Mouse (Mus musculus) limb, embryonic 10.5 days (tissue): ENCODE data around the gene Poc1b. TPM values are rescaled to one million over a fixed set of nuclear protein-coding genes. Genes with fewer than 3 reads are reported as not detected.
"Not testable (repeated sequence)": the region's sequence is repeated elsewhere in the genome, so short reads cannot be mapped to it uniquely, and the experiment has no call there.

Experiments
- DNase-seq: peaks from one replicate; pipeline ENCODE4 v3.0.0-alpha.2; 2017; ENCODE audit warnings: low spot score
- H3K27ac ChIP-seq: fragments of 300-500 bp; sonication (generic); 2 replicates; pipeline ENCODE4 v1.5.1; 2016; ENCODE audit warnings: mild to moderate bottlenecking
- H3K27me3 ChIP-seq: fragments of 300-500 bp; sonication (generic); 2 replicates; pipeline ENCODE4 v1.6.1; 2016; ENCODE audit warnings: low read depth, mild to moderate bottlenecking; ENCODE audit not compliant: poor library complexity, severe bottlenecking
- H3K36me3 ChIP-seq: fragments of 300-500 bp; sonication (generic); 2 replicates; pipeline ENCODE4 v1.6.1; 2016; ENCODE audit warnings: mild to moderate bottlenecking, moderate library complexity
- H3K4me1 ChIP-seq: fragments of 300-500 bp; sonication (generic); 2 replicates; pipeline ENCODE4 v1.6.1; 2016
- H3K4me3 ChIP-seq: fragments of 300-500 bp; sonication (generic); 2 replicates; pipeline ENCODE4 v1.5.1; 2016; ENCODE audit warnings: mild to moderate bottlenecking, moderate library complexity
- H3K9me3 ChIP-seq: fragments of 300-500 bp; sonication (generic); replicated peaks from 2 replicates; pipeline ENCODE4 v1.6.1; 2016; ENCODE audit warnings: mild to moderate bottlenecking
- WGBS: fragments of 180-500 bp; shearing (Covaris S2); methylation state at CpG from one replicate; pipeline ENCODE4 v1.1.7; 2016; 5-methylcytosine and 5-hydroxymethylcytosine counted together
- polyA plus RNA-seq: library from polyadenylated mRNA; unstranded; fragments of >200 nt; fragmentation: Nextera tagmentation; extraction: Ambion mirVana; gene quantifications from 2 replicates; pipeline ENCODE4 v1.2.1, GENCODE M21; 2016

The Poc1b gene
- polyA plus RNA-seq, 1 experiment from 2014 or later = 39.9 TPM

GRCm38 (mm10) chr10:99146596-99146995, 39.8 kb downstream of the Poc1b start:
- no peak overlapping the region for H3K27ac ChIP-seq
- H3K27me3 ChIP-seq = no peaks in the 10 kb centered on the region
- no peak for DNase-seq
- H3K9me3 ChIP-seq = no peaks in the 10 kb centered on the region
- no peak overlapping the region for H3K4me3 ChIP-seq
- H3K36me3 ChIP-seq = peaks cover 43% of the 10 kb centered on the region
- H3K4me1 ChIP-seq = no peaks in the 10 kb centered on the region
- 94% methylated on average over 8 of the region's 8 CpGs for WGBS

- Histone ChIP-seq H3K27me3 (no peaks in the 10 kb centered on the region), H3K36me3 (peaks cover 35% of the 10 kb centered on the region), H3K4me3 (no peak overlapping the region), H3K4me1 (no peaks in the 10 kb centered on the region), H3K9me3 (no peaks in the 10 kb centered on the region), H3K27ac (no peak overlapping the region)
- WGBS = 88% methylated on average over 6 of the region's 6 CpGs
- peak; percentile 26 for DNase-seq
Observed at GRCm38 (mm10) chr10:99150016-99150415, 43.2 kb downstream of the Poc1b start.

- DNase-seq = no peak
- H3K4me3 ChIP-seq = no peak overlapping the region
- 91% methylated on average over 1 of the region's 1 CpGs for WGBS
- no peak overlapping the region for H3K27ac ChIP-seq
- H3K4me1 ChIP-seq = no peaks in the 10 kb centered on the region
- no peaks in the 10 kb centered on the region for H3K27me3 ChIP-seq
- peaks cover 30% of the 10 kb centered on the region for H3K36me3 ChIP-seq
- H3K9me3 ChIP-seq = no peaks in the 10 kb centered on the region
Observed at GRCm38 (mm10) chr10:99151580-99151979, 44.7 kb downstream of the Poc1b start.

- no peaks in the 10 kb centered on the region for H3K27me3 ChIP-seq
- 93% methylated on average over 6 of the region's 6 CpGs for WGBS
- H3K27ac ChIP-seq = no peak overlapping the region
- no peak overlapping the region for H3K4me3 ChIP-seq
- H3K9me3 ChIP-seq = no peaks in the 10 kb centered on the region
- peaks cover 33% of the 10 kb centered on the region for H3K36me3 ChIP-seq
- H3K4me1 ChIP-seq = no peaks in the 10 kb centered on the region
- DNase-seq = peak; percentile 25
Observed at GRCm38 (mm10) chr10:99152063-99152462, 45.2 kb downstream of the Poc1b start.

- 93% methylated on average over 8 of the region's 8 CpGs for WGBS
- 0 out of 2 replicates have a peak, but pooled peaks cover 4% of the 10 kb centered on the region for H3K4me1 ChIP-seq
- H3K27me3 ChIP-seq = no peaks in the 10 kb centered on the region
- H3K9me3 ChIP-seq = no peaks in the 10 kb centered on the region
- no peak for DNase-seq
- no peak overlapping the region for H3K4me3 ChIP-seq
- no peak overlapping the region for H3K27ac ChIP-seq
- H3K36me3 ChIP-seq = peaks cover 33% of the 10 kb centered on the region
Observed at GRCm38 (mm10) chr10:99154635-99155034, 47.8 kb downstream of the Poc1b start.

DNA sequence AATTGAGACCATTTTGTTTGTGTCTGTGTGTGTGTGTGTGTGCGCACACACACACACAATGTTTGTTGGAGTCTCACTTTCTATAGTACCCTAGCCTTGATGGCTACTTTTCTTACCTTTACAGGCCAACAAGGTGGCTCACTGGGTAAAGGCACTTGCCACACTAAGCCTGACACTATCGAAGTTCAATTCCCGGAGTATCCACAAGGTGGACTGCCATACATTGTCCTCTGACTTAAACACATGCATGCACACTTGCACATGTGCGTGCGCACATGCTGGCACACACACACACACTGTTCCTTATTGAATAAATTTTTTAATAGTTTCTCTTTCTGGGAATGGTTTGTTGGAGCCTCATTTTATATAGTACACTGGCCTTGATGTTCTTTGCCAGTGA, 50.0 kb downstream of the Poc1b start:
- H3K36me3 ChIP-seq = peaks cover 37% of the 10 kb centered on the region
- WGBS = 96% methylated on average over 5 of the region's 5 CpGs
- H3K4me3 ChIP-seq = no peak overlapping the region
- no peaks in the 10 kb centered on the region for H3K9me3 ChIP-seq
- no peak for DNase-seq
- H3K27ac ChIP-seq = no peak overlapping the region
- H3K4me1 ChIP-seq = 0 out of 2 replicates have a peak, but pooled peaks cover 4% of the 10 kb centered on the region
- H3K27me3 ChIP-seq = no peaks in the 10 kb centered on the region

GRCm38 (mm10) chr10:99157697-99158096, 50.9 kb downstream of the Poc1b start:
- not testable (repeated sequence) for H3K27me3 ChIP-seq, H3K9me3 ChIP-seq, H3K4me1 ChIP-seq, H3K27ac ChIP-seq, H3K4me3 ChIP-seq, DNase-seq
- peaks cover 37% of the 10 kb centered on the region for H3K36me3 ChIP-seq
- WGBS = 96% methylated on average over 10 of the region's 10 CpGs

DNA sequence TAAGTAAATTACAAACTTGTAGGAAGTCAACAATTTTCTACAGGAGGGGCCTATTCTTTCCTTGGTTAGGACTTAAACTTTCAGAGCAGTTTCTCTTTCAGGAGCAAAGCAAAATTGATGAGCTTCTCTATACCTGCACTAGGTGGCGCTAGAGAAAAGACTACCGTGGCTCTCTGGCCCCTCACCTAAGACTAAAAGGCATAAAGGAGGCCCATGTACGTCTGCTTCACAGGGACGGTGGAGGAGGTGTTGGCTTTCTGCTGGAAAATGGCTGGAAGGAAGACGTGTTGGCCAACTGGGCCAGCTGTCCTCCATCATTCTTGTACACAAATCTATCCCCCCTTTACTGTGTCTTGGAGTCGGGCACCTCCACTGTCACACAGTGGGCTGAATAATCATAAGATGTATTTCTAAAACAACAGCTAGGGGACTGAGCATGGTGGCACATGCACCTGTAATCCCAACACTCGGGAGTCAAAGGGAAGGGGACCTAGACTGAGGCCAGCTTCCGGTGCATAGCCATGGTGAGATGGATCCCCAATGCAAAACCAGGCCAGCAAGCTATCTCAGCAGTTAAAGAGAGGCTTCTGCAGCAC, 55.2 kb downstream of the Poc1b start:
- H3K36me3 ChIP-seq = peaks cover 23% of the 10 kb centered on the region
- 0 out of 2 replicates have a peak overlapping the region, but pooled peaks have one; percentile 15 for H3K27ac ChIP-seq
- H3K4me1 ChIP-seq = peaks cover 22% of the 10 kb centered on the region
- DNase-seq = peak; percentile 56
- 42% methylated on average over 8 of the region's 8 CpGs for WGBS
- H3K9me3 ChIP-seq = no peaks in the 10 kb centered on the region
- no peaks in the 10 kb centered on the region for H3K27me3 ChIP-seq
- no peak overlapping the region for H3K4me3 ChIP-seq

DNA sequence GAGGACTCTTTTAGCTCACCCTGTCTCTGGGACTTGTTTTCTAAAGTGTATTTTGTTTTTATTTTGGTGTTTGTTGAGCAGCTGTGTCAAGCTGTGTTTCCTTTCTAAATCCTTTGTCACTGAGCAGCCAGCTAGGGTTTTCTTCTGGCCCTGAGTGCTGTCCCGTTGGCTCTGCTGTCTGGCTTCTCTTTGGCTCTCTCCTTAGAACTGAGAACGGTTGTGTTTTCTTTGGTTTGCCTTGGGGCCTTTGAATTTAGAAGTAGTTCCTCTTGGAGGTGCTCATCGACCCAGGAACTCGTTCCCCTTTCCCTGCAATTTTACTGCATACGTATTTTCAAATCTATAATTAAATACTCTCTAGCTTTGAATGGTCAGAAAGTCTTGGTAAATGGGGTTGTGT, 56.2 kb downstream of the Poc1b start:
- DNase-seq = no peak
- no peak overlapping the region for H3K4me3 ChIP-seq
- H3K36me3 ChIP-seq = peaks cover 16% of the 10 kb centered on the region
- H3K27me3 ChIP-seq = no peaks in the 10 kb centered on the region
- no peak overlapping the region for H3K27ac ChIP-seq
- H3K9me3 ChIP-seq = no peaks in the 10 kb centered on the region
- 91% methylated on average over 5 of the region's 5 CpGs for WGBS
- peaks cover 22% of the 10 kb centered on the region for H3K4me1 ChIP-seq

DNA sequence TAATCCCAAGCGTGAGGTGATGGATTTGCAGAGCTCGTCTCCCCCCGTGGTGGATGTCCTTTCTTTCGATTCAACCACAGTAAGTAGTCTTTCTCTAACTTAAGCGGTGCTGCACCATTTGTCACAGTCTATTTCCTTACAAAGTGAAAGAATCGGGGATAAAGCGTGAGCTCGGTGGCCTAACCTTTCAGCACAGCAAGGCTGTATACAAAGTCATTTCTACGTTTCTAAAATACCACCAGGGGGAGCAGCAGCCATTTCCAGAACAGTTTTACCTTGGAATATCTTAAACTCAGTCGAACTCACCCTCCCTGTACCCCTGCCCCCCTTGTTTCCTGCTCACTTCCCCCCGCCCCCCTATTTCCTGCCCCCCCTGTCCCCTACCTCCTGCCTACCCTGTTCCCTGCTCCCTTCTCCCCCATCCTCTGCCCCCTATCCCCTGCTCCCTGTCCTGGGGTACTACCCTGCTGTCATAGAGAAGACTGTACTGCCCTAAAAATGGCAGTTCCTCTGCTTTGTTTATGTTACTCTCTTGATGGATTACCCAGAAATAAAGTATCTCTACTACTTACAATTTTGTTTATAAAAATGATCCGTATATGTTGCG, 58.1 kb downstream of the Poc1b start:
- WGBS = 51% methylated on average over 13 of the region's 13 CpGs
- Histone ChIP-seq H3K27me3 (no peaks in the 10 kb centered on the region), H3K9me3 (no peaks in the 10 kb centered on the region), H3K36me3 (peaks cover 16% of the 10 kb centered on the region), H3K4me3 (no peak overlapping the region), H3K27ac (peak overlapping the region; percentile 58; the same call in 1 of the 2 replicates), H3K4me1 (peaks cover 30% of the 10 kb centered on the region)
- DNase-seq = peak; percentile 49

DNA sequence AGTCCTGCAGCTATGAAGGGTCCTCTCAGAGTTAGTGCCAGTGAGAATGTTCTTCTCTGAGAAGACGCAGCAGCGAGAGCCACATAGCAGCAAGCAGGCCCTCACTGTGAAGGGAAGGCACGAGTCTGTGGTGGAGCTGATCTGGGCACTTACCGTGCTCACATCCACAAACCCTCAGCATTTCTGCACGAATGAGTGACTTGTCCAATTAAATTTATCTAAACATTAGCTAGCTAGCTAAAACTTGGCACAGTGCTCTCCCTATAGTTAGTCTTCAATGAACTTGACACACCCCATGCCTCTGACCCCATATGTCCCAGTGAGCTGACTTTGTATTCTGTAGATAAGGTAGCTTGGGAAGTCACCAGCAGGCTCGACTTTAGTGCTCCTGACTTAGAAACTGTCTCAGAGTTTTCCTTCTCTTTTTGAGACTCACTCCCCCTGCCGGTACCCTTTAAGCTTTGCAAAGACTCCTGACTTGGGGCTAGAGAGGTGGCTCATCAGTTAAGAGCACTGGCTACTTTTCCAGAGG, 59.0 kb downstream of the Poc1b start:
- Histone ChIP-seq H3K36me3 (peaks cover 9% of the 10 kb centered on the region), H3K4me3 (no peak overlapping the region), H3K4me1 (peaks cover 30% of the 10 kb centered on the region), H3K9me3 (no peaks in the 10 kb centered on the region), H3K27me3 (no peaks in the 10 kb centered on the region), H3K27ac (peak overlapping the region; percentile 66; the same call in 1 of the 2 replicates)
- 81% methylated on average over 7 of the region's 7 CpGs for WGBS
- no peak for DNase-seq

DNA sequence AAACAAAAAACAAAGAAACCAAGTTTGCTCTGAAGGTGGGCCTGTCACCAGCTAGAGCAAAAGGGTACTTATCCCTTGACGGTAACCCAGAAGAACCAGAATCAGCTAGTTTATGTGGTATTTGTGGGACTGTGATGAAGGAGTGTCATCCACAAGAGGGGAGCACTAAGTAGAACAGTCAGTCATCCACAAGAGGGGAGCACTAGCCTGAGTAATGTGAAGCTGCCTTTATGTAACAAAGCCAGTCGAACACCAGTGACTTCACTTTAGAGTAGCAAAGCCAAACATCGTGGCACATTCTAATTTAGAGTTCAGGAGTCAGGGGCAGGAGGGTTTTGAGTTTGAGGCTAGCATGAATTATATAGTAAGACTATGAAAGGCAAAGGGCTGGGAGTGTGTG, 59.6 kb downstream of the Poc1b start:
- Histone ChIP-seq H3K4me1 (peaks cover 35% of the 10 kb centered on the region), H3K36me3 (peaks cover 8% of the 10 kb centered on the region), H3K27ac (no peak overlapping the region), H3K9me3 (no peaks in the 10 kb centered on the region), H3K27me3 (no peaks in the 10 kb centered on the region), H3K4me3 (no peak overlapping the region)
- no peak for DNase-seq
- 83% methylated on average over 3 of the region's 3 CpGs for WGBS

- peaks cover 51% of the 10 kb centered on the region for H3K4me1 ChIP-seq
- H3K36me3 ChIP-seq = peaks cover 8% of the 10 kb centered on the region; the same call in 1 of the 2 replicates
- 82% methylated on average over 6 of the region's 6 CpGs for WGBS
- DNase-seq = no peak
- no peaks in the 10 kb centered on the region for H3K9me3 ChIP-seq
- H3K27ac ChIP-seq = no peak overlapping the region
- H3K27me3 ChIP-seq = no peaks in the 10 kb centered on the region
- H3K4me3 ChIP-seq = no peak overlapping the region
Observed at GRCm38 (mm10) chr10:99168404-99168803, 61.6 kb downstream of the Poc1b start.
